Mouse (Mus musculus) kidney, adult 9 months (tissue): ENCODE data around the gene Erbin.

Source experiments
- DNase-seq: peaks from one replicate; pipeline ENCODE4 v3.0.0; 2022

Gene Erbin

GRCm38 (mm10) chr13:103910598-103910997 is 9.7 kb downstream of the Erbin start:
- DNase-seq, result no peak

DNA sequence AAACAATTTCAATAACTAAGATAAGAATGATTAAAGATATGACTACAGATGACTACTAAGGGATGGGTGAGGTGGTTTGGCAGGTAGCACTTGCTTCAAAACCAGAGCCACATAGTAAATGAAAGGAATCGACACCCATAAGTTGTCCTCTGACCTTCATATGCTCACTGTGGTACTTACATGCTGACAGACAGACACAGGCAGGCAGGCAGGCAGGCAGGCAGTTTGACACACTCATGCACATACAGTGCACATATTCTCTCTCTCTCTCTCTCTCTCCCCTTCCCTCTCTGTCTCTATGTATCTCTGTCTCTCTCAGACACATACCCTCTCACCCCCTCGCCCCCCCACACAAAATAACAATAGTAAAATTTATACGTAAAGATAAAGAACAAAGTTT is 10.4 kb downstream of the Erbin start:
- no peak for DNase-seq

- DNase-seq, result no peak
Observed at GRCm38 (mm10) chr13:103900015-103900414, 20.3 kb downstream of the Erbin start.

- no peak for DNase-seq
Observed at GRCm38 (mm10) chr13:103897606-103898005, 22.7 kb downstream of the Erbin start.

DNA sequence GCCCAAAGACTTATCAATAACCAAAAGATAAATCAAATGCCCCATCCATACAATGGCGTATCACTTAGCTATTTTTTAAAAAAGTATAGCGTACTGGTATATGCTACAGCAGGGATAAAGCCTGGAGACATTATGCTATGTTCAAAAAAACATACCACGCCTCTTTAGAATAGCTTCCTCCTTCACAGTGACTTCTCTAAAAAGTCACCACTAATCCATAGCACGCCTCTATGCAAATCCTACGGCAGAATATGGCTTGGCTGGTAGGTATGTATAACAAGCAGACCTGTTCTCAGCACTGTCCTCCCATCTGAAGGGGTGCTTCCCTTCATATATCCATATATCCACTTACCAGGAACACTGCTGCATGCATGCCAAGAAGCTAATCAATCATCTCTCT is 27.2 kb downstream of the Erbin start:
- no peak for DNase-seq

DNA sequence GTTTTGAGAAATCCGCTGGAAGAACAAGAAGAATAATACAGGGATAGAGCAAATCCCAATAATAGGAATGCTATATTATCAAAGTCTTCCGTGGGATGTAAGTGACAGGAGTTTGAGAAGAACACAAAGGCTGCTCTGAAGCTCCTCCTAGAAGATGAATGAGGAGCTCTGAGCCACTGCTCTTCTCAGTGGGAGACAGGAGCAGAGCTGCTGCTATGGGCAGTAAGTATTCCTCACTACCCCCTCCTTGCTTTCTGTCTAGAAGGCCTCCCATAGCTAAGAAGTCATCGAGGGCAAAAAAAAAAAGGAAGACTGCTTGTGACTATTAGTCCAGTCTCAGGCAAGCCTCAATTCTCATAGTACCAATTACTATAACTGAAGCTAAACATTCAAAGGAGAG is 30.3 kb downstream of the Erbin start:
- DNase-seq, result no peak

DNA sequence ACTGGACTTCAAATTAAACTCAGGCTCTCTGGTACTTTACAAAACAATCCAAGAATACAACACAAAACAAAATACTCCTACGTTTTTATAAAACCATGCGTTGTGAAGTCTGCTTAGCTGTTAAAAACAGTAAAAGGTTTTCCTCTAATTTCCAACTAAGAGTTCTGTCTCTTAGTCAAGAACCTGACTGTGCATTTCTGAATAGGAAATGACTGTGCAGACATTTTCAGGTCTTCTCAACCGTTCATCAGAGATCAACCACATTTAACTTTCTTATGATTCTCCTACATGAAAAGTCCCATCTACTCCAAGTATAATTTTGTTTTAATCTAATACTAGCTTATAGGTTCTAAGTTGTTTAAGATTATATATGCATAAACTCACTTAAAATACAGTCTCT is 33.8 kb downstream of the Erbin start:
- no peak for DNase-seq

GRCm38 (mm10) chr13:103881200-103881599 is 39.1 kb downstream of the Erbin start:
- no peak for DNase-seq

GRCm38 (mm10) chr13:103876743-103877142 is 43.6 kb downstream of the Erbin start:
- DNase-seq, result peak; percentile 43

DNA sequence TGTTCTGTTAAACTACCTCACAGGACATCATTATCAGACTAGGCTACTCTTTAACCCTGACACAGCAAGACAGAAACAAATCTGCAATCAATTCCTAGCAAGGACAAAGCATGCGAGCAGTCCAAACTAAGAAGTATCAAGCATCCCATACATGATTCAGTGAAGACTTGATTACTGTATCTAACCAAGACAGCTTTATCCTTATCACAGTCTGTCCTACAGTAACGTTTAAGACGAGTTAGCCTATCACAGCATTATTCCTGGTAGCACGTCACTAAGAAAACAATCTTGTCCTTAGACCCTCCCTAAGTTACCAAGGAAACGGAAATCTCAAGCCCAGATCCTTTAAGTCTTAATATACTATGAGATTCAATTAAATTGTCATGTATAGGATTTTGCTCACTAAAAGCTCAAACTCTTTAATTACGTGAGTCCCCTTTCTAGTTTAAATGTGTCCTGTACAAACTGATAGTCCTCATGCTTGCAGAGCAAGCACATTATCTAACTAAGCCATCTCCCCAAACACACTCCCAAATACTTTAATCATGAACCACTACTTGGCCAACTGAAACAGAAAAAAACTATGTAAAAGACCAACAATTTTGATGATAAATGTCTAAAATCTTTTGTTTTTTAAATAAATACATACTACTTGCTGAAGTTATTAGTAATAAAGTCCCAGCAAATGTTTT is 44.3 kb downstream of the Erbin start:
- no peak for DNase-seq

- DNase-seq, result no peak
Observed at GRCm38 (mm10) chr13:103870786-103871185, 49.5 kb downstream of the Erbin start.

GRCm38 (mm10) chr13:103870117-103870516 is 50.2 kb downstream of the Erbin start:
- no peak for DNase-seq

GRCm38 (mm10) chr13:103868875-103869274 is 51.4 kb downstream of the Erbin start:
- DNase-seq, result no peak

DNA sequence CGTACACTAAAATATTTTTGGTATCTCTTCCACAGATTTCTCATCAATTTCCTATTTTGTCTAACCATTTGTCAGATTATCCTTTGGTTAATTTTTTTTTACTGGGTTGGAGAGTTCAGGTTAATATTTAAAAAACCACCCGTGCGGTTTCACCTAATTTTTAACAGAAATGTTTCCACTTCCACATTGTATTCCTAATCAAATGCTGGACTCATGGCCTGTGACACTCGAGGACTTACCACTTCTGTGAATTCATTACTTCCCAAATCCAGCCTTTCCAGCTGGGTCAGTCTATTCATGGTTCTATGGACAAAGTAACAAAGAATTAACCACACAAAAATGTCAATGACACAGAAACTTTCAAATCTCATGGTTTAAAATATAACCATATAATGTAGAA is 58.3 kb downstream of the Erbin start:
- DNase-seq, result peak; percentile 87

- DNase-seq, result peak; percentile 35
Observed at GRCm38 (mm10) chr13:103859041-103859440, 61.3 kb downstream of the Erbin start.

DNA sequence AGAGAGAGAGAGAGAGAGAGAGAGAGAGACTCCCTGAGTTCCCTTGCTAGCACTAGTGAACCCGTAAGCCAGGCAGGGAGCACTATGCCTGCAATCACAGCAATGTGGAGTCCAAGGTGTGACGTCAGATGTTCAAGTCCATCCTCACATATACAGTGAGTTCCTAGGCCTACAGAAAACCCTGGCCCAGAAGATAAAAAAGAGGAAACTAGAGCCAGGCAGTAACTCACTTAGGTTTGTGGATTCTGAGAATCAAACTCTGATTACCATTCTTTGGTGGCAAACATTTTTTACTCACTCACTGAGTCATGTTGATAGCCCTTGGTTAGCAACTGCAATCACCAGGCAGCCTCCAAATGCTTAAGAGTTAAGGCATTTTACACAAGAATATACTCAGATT is 72.7 kb downstream of the Erbin start:
- no peak for DNase-seq

GRCm38 (mm10) chr13:103841287-103842201 is 78.8 kb downstream of the Erbin start:
- no peak for DNase-seq

GRCm38 (mm10) chr13:103838619-103839018 is 81.7 kb downstream of the Erbin start:
- DNase-seq, result no peak

DNA sequence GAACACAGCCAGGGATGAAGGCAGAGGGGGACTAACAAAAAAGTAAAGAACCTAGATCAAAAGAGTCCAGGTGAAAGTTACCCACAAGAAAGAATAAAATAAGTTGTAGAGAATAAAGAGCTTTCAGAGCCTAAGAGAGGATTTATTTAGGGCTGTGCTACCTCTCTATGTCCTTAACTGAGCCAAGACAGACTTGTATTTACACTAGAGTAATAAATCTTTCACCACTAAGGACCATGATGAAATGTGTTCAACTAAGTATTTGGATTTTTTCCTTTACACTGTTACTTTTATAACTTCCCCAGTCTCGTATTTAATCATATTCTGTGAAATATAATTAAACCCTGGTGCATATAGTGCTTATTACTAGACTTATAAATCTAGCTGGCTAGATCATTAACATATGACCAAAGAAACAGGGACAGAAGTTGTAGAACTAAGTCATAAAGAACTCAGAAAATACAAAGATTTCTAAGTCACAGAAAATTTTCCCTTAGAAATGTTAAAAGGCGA is 90.6 kb downstream of the Erbin start:
- no peak for DNase-seq

GRCm38 (mm10) chr13:103822270-103822669 is 98.0 kb downstream of the Erbin start:
- DNase-seq, result no peak

DNA sequence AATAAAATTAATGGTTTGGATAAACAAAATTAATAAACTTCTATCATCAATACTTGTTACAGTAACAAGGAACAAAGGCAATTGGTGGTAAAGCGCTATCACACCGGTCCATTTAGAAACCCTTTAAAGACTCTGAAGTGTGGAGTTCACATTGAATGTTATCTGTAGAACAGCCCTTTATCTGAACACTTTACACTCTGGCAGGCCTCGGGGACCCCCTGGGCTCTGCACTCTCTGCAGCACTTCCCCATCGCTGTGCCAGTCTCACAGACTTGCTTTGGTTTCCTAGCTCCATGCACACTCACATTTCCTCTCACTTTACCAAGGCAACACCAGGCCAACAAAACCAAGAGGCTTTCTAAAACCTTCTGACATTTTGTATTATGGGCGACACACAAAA is 100.9 kb downstream of the Erbin start:
- DNase-seq, result no peak

- no peak for DNase-seq
Observed at GRCm38 (mm10) chr13:103817935-103818334, 102.4 kb downstream of the Erbin start.

DNA sequence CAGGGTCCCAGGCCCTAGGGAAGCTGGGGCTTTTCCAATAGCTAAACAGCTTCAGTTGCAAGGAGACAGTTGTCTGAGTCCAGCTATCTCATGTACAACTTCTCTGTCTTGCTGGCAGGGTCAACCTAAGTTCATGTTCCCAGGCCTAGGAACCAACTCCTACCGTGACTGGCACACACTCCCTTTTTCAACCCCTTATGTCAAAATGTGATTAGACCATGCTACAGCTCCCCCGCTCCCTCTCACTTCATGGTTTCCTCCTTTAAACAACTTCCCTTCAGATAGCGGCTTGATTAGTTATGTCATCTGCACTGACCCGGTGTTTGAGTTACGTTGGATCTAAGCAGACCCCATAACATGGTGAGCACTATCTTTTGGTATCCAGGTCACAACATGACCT is 112.8 kb downstream of the Erbin start:
- DNase-seq, result no peak

- DNase-seq, result no peak
Observed at GRCm38 (mm10) chr13:103806210-103806851, 114.0 kb downstream of the Erbin start.
